Mouse (Mus musculus): Measurements from ENCODE around the gene Rps6kl1. TPM values are rescaled to one million over a fixed set of nuclear protein-coding genes. Genes with fewer than 3 reads are reported as not detected.

Gene Rps6kl1
- polyA plus RNA-seq (2015; fragmentation: Nextera tagmentation; extraction: Ambion mirVana): 0.78 and 1.1 TPM in 2 replicates

- Histone ChIP-seq H3K9me3 (no peaks in the 10 kb centered on the region), H3K27ac (no peak within 1 kb of the TSS), H3K4me1 (peaks cover 14% of the 10 kb centered on the region), H3K4me2 (peak within 1 kb of the TSS; percentile 41), H3K4me3 (peak within 1 kb of the TSS; percentile 18; the same call in 1 of the 2 replicates), H3K9ac (peak within 1 kb of the TSS; percentile 4; the same call in 1 of the 2 replicates), H3K27me3 (peaks cover 40% of the 10 kb centered on the region), H3K36me3 (no peaks in the 10 kb centered on the region)
- 13% methylated on average over 28 of the region's 28 CpGs for WGBS
- ATAC-seq (ENCODE audit: insufficient number of reproducible peaks, insufficient read depth, low FRiP score, low TSS enrichment, low read depth): peak; percentile 62; the same call in 1 of the 2 replicates
Measured at GRCm38 (mm10) chr12:85151002-85151774, at the start of gene Rps6kl1. Gene Rps6kl1 (minus strand): TSS chr12:85151264.

GRCm38 (mm10) chr12:85199954-85200353, 48.9 kb upstream of the Rps6kl1 start:
- 72% methylated on average over 1 of the region's 1 CpGs for WGBS
- peaks cover 49% of the 10 kb centered on the region for H3K4me1 ChIP-seq
- no peak overlapping the region for H3K4me2 ChIP-seq
- H3K36me3 ChIP-seq: no peaks in the 10 kb centered on the region
- peaks cover 35% of the 10 kb centered on the region for H3K27me3 ChIP-seq
- no peak overlapping the region for H3K27ac ChIP-seq
- H3K9ac ChIP-seq: no peak overlapping the region
- ATAC-seq (ENCODE audit: insufficient number of reproducible peaks, insufficient read depth, low FRiP score, low TSS enrichment, low read depth): no peak
- no peaks in the 10 kb centered on the region for H3K9me3 ChIP-seq
- no peak overlapping the region for H3K4me3 ChIP-seq

GRCm38 (mm10) chr12:85197936-85198335, 46.9 kb upstream of the Rps6kl1 start:
- Histone ChIP-seq H3K4me3 (no peak overlapping the region), H3K36me3 (no peaks in the 10 kb centered on the region), H3K4me1 (peaks cover 60% of the 10 kb centered on the region), H3K9ac (no peak overlapping the region), H3K27ac (no peak overlapping the region), H3K4me2 (peak overlapping the region; percentile 10; the same call in 1 of the 2 replicates), H3K9me3 (no peaks in the 10 kb centered on the region), H3K27me3 (peaks cover 41% of the 10 kb centered on the region)
- no peak for ATAC-seq (ENCODE audit: insufficient number of reproducible peaks, insufficient read depth, low FRiP score, low TSS enrichment, low read depth)
- WGBS: 11% methylated on average over 8 of the region's 8 CpGs

GRCm38 (mm10) chr12:85197371-85197770, 46.3 kb upstream of the Rps6kl1 start:
- no peaks in the 10 kb centered on the region for H3K9me3 ChIP-seq
- H3K36me3 ChIP-seq: no peaks in the 10 kb centered on the region
- peaks cover 66% of the 10 kb centered on the region for H3K4me1 ChIP-seq
- no peak overlapping the region for H3K4me2 ChIP-seq
- no peak overlapping the region for H3K27ac ChIP-seq
- no peak overlapping the region for H3K9ac ChIP-seq
- ATAC-seq (ENCODE audit: insufficient number of reproducible peaks, insufficient read depth, low FRiP score, low TSS enrichment, low read depth): no peak
- no peak overlapping the region for H3K4me3 ChIP-seq
- peaks cover 45% of the 10 kb centered on the region for H3K27me3 ChIP-seq
- WGBS: 64% methylated on average over 7 of the region's 7 CpGs

- no peak overlapping the region for H3K4me2 ChIP-seq
- H3K9ac ChIP-seq: no peak overlapping the region
- no peak for ATAC-seq (ENCODE audit: insufficient number of reproducible peaks, insufficient read depth, low FRiP score, low TSS enrichment, low read depth)
- peaks cover 39% of the 10 kb centered on the region for H3K27me3 ChIP-seq
- no peak overlapping the region for H3K27ac ChIP-seq
- H3K9me3 ChIP-seq: no peaks in the 10 kb centered on the region
- no peaks in the 10 kb centered on the region for H3K36me3 ChIP-seq
- 83% methylated on average over 10 of the region's 10 CpGs for WGBS
- no peak overlapping the region for H3K4me3 ChIP-seq
- H3K4me1 ChIP-seq: peaks cover 58% of the 10 kb centered on the region
Measured at GRCm38 (mm10) chr12:85196191-85196590, 45.1 kb upstream of the Rps6kl1 start.

GRCm38 (mm10) chr12:85195086-85195485, 44.0 kb upstream of the Rps6kl1 start:
- H3K27ac ChIP-seq: no peak overlapping the region
- no peaks in the 10 kb centered on the region for H3K9me3 ChIP-seq
- H3K27me3 ChIP-seq: peaks cover 35% of the 10 kb centered on the region
- peaks cover 47% of the 10 kb centered on the region for H3K4me1 ChIP-seq
- no peaks in the 10 kb centered on the region for H3K36me3 ChIP-seq
- H3K4me2 ChIP-seq: no peak overlapping the region
- H3K9ac ChIP-seq: no peak overlapping the region
- H3K4me3 ChIP-seq: no peak overlapping the region
- WGBS: 83% methylated on average over 5 of the region's 5 CpGs
- ATAC-seq (ENCODE audit: insufficient number of reproducible peaks, insufficient read depth, low FRiP score, low TSS enrichment, low read depth): no peak

- Histone ChIP-seq H3K4me2 (no peak overlapping the region), H3K27me3 (peaks cover 31% of the 10 kb centered on the region), H3K9me3 (no peaks in the 10 kb centered on the region), H3K27ac (no peak overlapping the region), H3K36me3 (no peaks in the 10 kb centered on the region), H3K4me1 (peaks cover 45% of the 10 kb centered on the region), H3K4me3 (no peak overlapping the region), H3K9ac (no peak overlapping the region)
- 42% methylated on average over 4 of the region's 4 CpGs for WGBS
- ATAC-seq (ENCODE audit: insufficient number of reproducible peaks, insufficient read depth, low FRiP score, low TSS enrichment, low read depth): no peak
Measured at GRCm38 (mm10) chr12:85194623-85195018, 43.6 kb upstream of the Rps6kl1 start.

GRCm38 (mm10) chr12:85193923-85194622, 43.0 kb upstream of the Rps6kl1 start:
- Histone ChIP-seq H3K9me3 (no peaks in the 10 kb centered on the region), H3K4me1 (peaks cover 40% of the 10 kb centered on the region), H3K36me3 (no peaks in the 10 kb centered on the region), H3K4me3 (no peak overlapping the region), H3K27me3 (peaks cover 25% of the 10 kb centered on the region), H3K9ac (no peak overlapping the region), H3K27ac (no peak overlapping the region), H3K4me2 (no peak overlapping the region)
- WGBS: 89% methylated on average over 11 of the region's 11 CpGs
- no peak for ATAC-seq (ENCODE audit: insufficient number of reproducible peaks, insufficient read depth, low FRiP score, low TSS enrichment, low read depth)

- Histone ChIP-seq H3K27ac (no peak overlapping the region), H3K36me3 (no peaks in the 10 kb centered on the region), H3K4me1 (peaks cover 36% of the 10 kb centered on the region), H3K4me3 (no peak overlapping the region), H3K9me3 (no peaks in the 10 kb centered on the region), H3K4me2 (no peak overlapping the region), H3K9ac (no peak overlapping the region), H3K27me3 (peaks cover 20% of the 10 kb centered on the region)
- no peak for ATAC-seq (ENCODE audit: insufficient number of reproducible peaks, insufficient read depth, low FRiP score, low TSS enrichment, low read depth)
- 81% methylated on average over 10 of the region's 10 CpGs for WGBS
Measured at GRCm38 (mm10) chr12:85193146-85193545, 42.1 kb upstream of the Rps6kl1 start.

- no peak for ATAC-seq (ENCODE audit: insufficient number of reproducible peaks, insufficient read depth, low FRiP score, low TSS enrichment, low read depth)
- Histone ChIP-seq H3K9ac (0 out of 2 replicates have a peak overlapping the region, but pooled peaks have one; percentile 47), H3K4me2 (no peak overlapping the region), H3K36me3 (no peaks in the 10 kb centered on the region), H3K4me1 (peaks cover 30% of the 10 kb centered on the region), H3K9me3 (no peaks in the 10 kb centered on the region), H3K4me3 (no peak overlapping the region), H3K27ac (no peak overlapping the region), H3K27me3 (peaks cover 20% of the 10 kb centered on the region)
- WGBS: 28% methylated on average over 19 of the region's 19 CpGs
Measured at GRCm38 (mm10) chr12:85192461-85193108, 41.5 kb upstream of the Rps6kl1 start.

GRCm38 (mm10) chr12:85190290-85190689, 39.2 kb upstream of the Rps6kl1 start:
- Histone ChIP-seq H3K4me1 (peaks cover 27% of the 10 kb centered on the region), H3K9me3 (no peaks in the 10 kb centered on the region), H3K4me2 (no peak overlapping the region), H3K27ac (no peak overlapping the region), H3K27me3 (peaks cover 11% of the 10 kb centered on the region), H3K36me3 (no peaks in the 10 kb centered on the region), H3K4me3 (no peak overlapping the region), H3K9ac (no peak overlapping the region)
- ATAC-seq (ENCODE audit: insufficient number of reproducible peaks, insufficient read depth, low FRiP score, low TSS enrichment, low read depth): no peak
- 76% methylated on average over 7 of the region's 7 CpGs for WGBS

Measured in embryonic facial prominence, embryonic 13.5 days (tissue).